25 mouse cellular contexts compared by ENCODE assay signal in the genomic region with DNA sequence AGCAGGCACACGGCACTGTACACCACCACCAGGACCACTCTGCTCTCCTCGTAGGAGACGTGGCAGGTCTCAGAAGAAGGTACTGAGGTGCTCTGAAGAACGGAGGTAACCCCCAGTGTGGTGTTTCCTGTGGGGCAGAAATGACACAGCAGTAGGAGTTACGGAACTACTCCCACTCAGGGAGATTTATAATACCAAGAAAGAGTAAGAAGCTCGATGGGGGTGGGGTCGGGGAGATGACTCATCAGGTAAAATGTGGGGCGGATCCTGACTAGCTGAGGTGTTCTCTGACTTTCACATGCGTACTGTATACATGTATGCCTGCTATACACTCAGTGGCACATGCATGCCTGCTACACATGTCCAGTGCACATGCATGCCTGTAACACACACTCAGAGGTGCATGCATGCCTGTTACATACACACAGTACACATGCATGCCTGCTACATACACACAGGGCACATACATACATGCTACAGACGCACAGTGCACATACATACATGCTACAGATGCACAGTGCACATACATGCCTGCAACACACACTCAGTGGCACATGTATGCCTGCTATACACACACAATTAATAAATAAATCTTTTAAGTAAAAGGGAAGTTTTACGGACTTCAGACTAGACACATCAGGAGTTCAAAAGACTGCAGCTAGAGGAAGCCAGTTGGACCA. TPM values are rescaled to one million over a fixed set of nuclear protein-coding genes. Genes with fewer than 3 reads are reported as not detected.
DNase-seq lines count a peak whose midpoint lies in the region; ATAC-seq and TF ChIP-seq lines count a peak whose summit lies in the region.
"Had no signal": no experiment of that assay in that cellular context is flagged by ENCODE, and none has a peak within 500 bp of the region (broad histone marks: within the 10 kb centered on the region; RNA-seq: fewer than 3 reads in every experiment).

No protein-coding gene starts in this region.

- peaks cover 19% of the 10 kb centered on the region for H3K27me3 ChIP-seq in G1E (ENCODE audit: insufficient read depth, low read length)
- H3K27me3 ChIP-seq: embryonic facial prominence, embryonic 13.5 days; limb, embryonic 12.5 days; neural tube, embryonic 13.5 days had no signal

- H3K9me3 ChIP-seq in G1E (replicated peaks), result no peaks in the 10 kb centered on the region
- H3K9me3 ChIP-seq: embryonic facial prominence, embryonic 13.5 days; heart, embryonic 15.5 days; limb, embryonic 12.5 days; liver, embryonic 12.5 days; neural tube, embryonic 13.5 days had no signal

- peak overlapping the region; percentile 8; the same call in 1 of the 2 replicates for H3K4me3 ChIP-seq in G1E (ENCODE audit: low read depth, low read length)
- H3K4me3 ChIP-seq: embryonic facial prominence, embryonic 13.5 days; heart, adult 2 months; heart, embryonic 15.5 days; limb, embryonic 12.5 days; liver, embryonic 12.5 days; neural tube, embryonic 13.5 days had no signal

- H3K36me3 ChIP-seq in G1E (replicated peaks), result no peaks in the 10 kb centered on the region
- H3K36me3 ChIP-seq: embryonic facial prominence, embryonic 13.5 days; heart, embryonic 15.5 days; limb, embryonic 12.5 days; liver, embryonic 12.5 days; neural tube, embryonic 13.5 days had no signal

- TF ChIP-seq CTCF in G1E (IDR thresholded peaks at IDR 0.05; ENCODE audit: low read depth, low read length), result no peak

- peak; percentile 3 for DNase-seq in kidney, postnatal 10 days
- DNase-seq in kidney, postnatal 25 days, result no peak
- DNase-seq in CD4-positive helper T cell, adult 2 months (ENCODE audit: low read depth, low spot score), result peak; percentile 80
- DNase-seq in G1E (ENCODE audit: low spot score), result no peak
- no peak for DNase-seq in ovary, postnatal 14 days (ENCODE audit: low spot score)
- no peak for DNase-seq in layer of hippocampus, adult 11-12 months (ENCODE audit: low spot score)
- no peak for DNase-seq in adrenal gland, postnatal 36 days
- DNase-seq: adrenal gland, adult 8-10 months; cerebellum, adult 9-11 months; gastrocnemius, postnatal 10 days; heart, adult 2 months; heart, postnatal 4 days; lung, adult 2 months; lung, postnatal 4 days; right cerebral cortex, postnatal 25 days had no signal

- H3K4me1 ChIP-seq in G1E (ENCODE audit: insufficient read depth, low read depth, low read length), result peaks cover 8% of the 10 kb centered on the region
- H3K4me1 ChIP-seq: embryonic facial prominence, embryonic 13.5 days; heart, embryonic 15.5 days; limb, embryonic 12.5 days; liver, embryonic 12.5 days; neural tube, embryonic 13.5 days had no signal

- no peak for ATAC-seq in G1E (ENCODE audit: extremely low read depth, insufficient number of reproducible peaks, low FRiP score, poor library complexity, severe bottlenecking)
- ATAC-seq in hematopoietic stem cell, adult 5-6 weeks (replicated peaks in 1 of 2; ENCODE audit: insufficient read depth in 1 of 2, low FRiP score in 2 of 2, low TSS enrichment in 1 of 2, low read depth in 1 of 2, poor library complexity in 2 of 2, severe bottlenecking in 2 of 2), result peak; percentile 30 to 40; a peak in 3 of 4 replicates
- ATAC-seq: liver, embryonic 12.5 days had no signal

RNA-seq across cellular contexts. Expression of a gene that starts 14.8 kb away (rescaled TPM):
- total RNA-seq in G1E (2014; fragmentation: Nextera tagmentation) (not detected in 2 replicates), G1E (2017) (0.11 TPM in 1 of 2 replicates, not detected in the other)
- 0.08 and 0.14 TPM in 2 replicates for polyA plus RNA-seq in G1E (2012)
- 14.8 and 15.9 TPM in 2 replicates for total RNA-seq in hematopoietic stem cell, adult 5-6 weeks (2017)
- under 1 TPM; 0.33 to 0.40 TPM for total RNA-seq in adrenal gland, postnatal 36 days (2021)
- total RNA-seq: layer of hippocampus, postnatal 14 days; left cerebral cortex, postnatal 10 days had no signal
- polyA plus RNA-seq: embryonic facial prominence, embryonic 13.5 days; limb, embryonic 12.5 days; midbrain, embryonic 11.5 days; neural tube, embryonic 13.5 days had no signal

RNA-seq across cellular contexts. Expression of a gene that starts 24.0 kb away (rescaled TPM):
- total RNA-seq in G1E (2014; fragmentation: Nextera tagmentation) (131 and 140 TPM in 2 replicates), G1E (2017) (120 and 124 TPM in 2 replicates)
- polyA plus RNA-seq in G1E (2012), result 51.2 and 56.8 TPM in 2 replicates
- total RNA-seq in hematopoietic stem cell, adult 5-6 weeks (2017), result 51.3 and 54.0 TPM in 2 replicates
- 10 to 100 TPM; 14.7 to 19.5 TPM for total RNA-seq in adrenal gland, postnatal 36 days (2021)

RNA-seq across cellular contexts. Expression of a gene that starts 44.5 kb away (rescaled TPM):
- 0.49 and 0.83 TPM in 2 replicates for total RNA-seq in G1E (2014; fragmentation: Nextera tagmentation)
- total RNA-seq in G1E (2017), result 1.5 and 2.8 TPM in 2 replicates
- polyA plus RNA-seq in G1E (2012), result 5.3 and 7.5 TPM in 2 replicates
- 0.75 and 2.0 TPM in 2 replicates for total RNA-seq in hematopoietic stem cell, adult 5-6 weeks (2017)
- 10 to 100 TPM; 10.0 to 12.0 TPM for total RNA-seq in adrenal gland, postnatal 36 days (2021)
- total RNA-seq: monocyte, adult 5-6 weeks had no signal

RNA-seq across cellular contexts. Expression of a gene that starts 50.7 kb away (rescaled TPM):
- total RNA-seq in G1E (2014; fragmentation: Nextera tagmentation), result not detected in 2 replicates
- total RNA-seq in G1E (2017), result 0.17 and 0.22 TPM in 2 replicates
- polyA plus RNA-seq in G1E (2012), result 0.02 TPM in 2 replicates
- total RNA-seq in hematopoietic stem cell, adult 5-6 weeks (2017), result 0.45 TPM in 1 of 2 replicates, not detected in the other
- total RNA-seq in adrenal gland, postnatal 36 days (2021), result 1 to 10 TPM; 7.5 to 7.7 TPM

Comparison
In these comparisons a context has a peak if more than half of its experiments do, and no peak if none do; other contexts are left out.
1. DNase-seq: peak in kidney, postnatal 10 days (single experiment) and CD4-positive helper T cell, adult 2 months (single experiment); none in kidney, postnatal 25 days (0 of 2), G1E (single experiment), ovary, postnatal 14 days (single experiment), layer of hippocampus, adult 11-12 months (single experiment) and adrenal gland, postnatal 36 days (0 of 2).
2. RNA of a gene that starts 14.8 kb away (total RNA-seq): 14.8 to 15.9 TPM in hematopoietic stem cell, adult 5-6 weeks; 0.33 to 0.40 TPM in adrenal gland, postnatal 36 days and 0.11 TPM in G1E; every median in the first group is over 10 times any median in the second.